Mouse (Mus musculus) embryonic facial prominence, embryonic 14.5 days (tissue): Measurements from ENCODE around the gene Sntb2. TPM values are rescaled to one million over a fixed set of nuclear protein-coding genes. Genes with fewer than 3 reads are reported as not detected.
A peak's percentile ranks its signal among the peaks of the same experiment; 100 is the strongest.

ENCODE experiments used
- ATAC-seq: fragments of 200-750 bp; cut with Nextera tagmentation; 2 replicates; pipeline ENCODE4 v1.8.0; 2017; ENCODE audit warnings: low read depth, moderate number of reproducible peaks, moderate TSS enrichment
- DNase-seq: peaks from one replicate; pipeline ENCODE4 v3.0.0-alpha.2; 2015; ENCODE audit warnings: low spot score
- H3K27ac ChIP-seq: fragments of 300-500 bp; sonication (generic); replicated peaks from 2 replicates; pipeline ENCODE4 v1.5.1; 2014; ENCODE audit warnings: low read depth, mild to moderate bottlenecking, low read length, moderate library complexity
- H3K27me3 ChIP-seq: fragments of 300-500 bp; sonication (generic); replicated peaks from 2 replicates; pipeline ENCODE4 v1.6.1; 2014; ENCODE audit warnings: low read length; ENCODE audit not compliant: control insufficient read depth, insufficient read depth
- H3K36me3 ChIP-seq: fragments of 300-500 bp; sonication (generic); 2 replicates; pipeline ENCODE4 v1.6.1; 2014; ENCODE audit warnings: low read length, mixed read lengths; ENCODE audit not compliant: control insufficient read depth, insufficient read depth
- H3K4me1 ChIP-seq: fragments of 300-500 bp; sonication (generic); 2 replicates; pipeline ENCODE4 v1.6.1; 2014; ENCODE audit warnings: antibody characterized with exemption, low read length; ENCODE audit not compliant: control insufficient read depth, insufficient read depth
- H3K4me2 ChIP-seq: fragments of 300-500 bp; sonication (generic); 2 replicates; pipeline ENCODE4 v1.6.1; 2014; ENCODE audit warnings: low read depth, mild to moderate bottlenecking, low read length, moderate library complexity, mixed read lengths
- H3K4me3 ChIP-seq: fragments of 300-500 bp; sonication (generic); 2 replicates; pipeline ENCODE4 v1.5.1; 2014; ENCODE audit warnings: low read depth, mild to moderate bottlenecking, low read length
- H3K9ac ChIP-seq: fragments of 300-500 bp; sonication (generic); 2 replicates; pipeline ENCODE4 v1.6.1; 2014; ENCODE audit warnings: low read depth, mild to moderate bottlenecking, low read length, moderate library complexity, mixed read lengths
- H3K9me3 ChIP-seq: fragments of 300-500 bp; sonication (generic); 2 replicates; pipeline ENCODE4 v1.6.1; 2016; ENCODE audit warnings: low read length; ENCODE audit not compliant: control insufficient read depth
- WGBS: fragments of 180-500 bp; shearing (Covaris S2); extraction: QIAGEN DNeasy Blood & Tissue Kit; methylation state at CpG from one replicate; pipeline ENCODE4 v1.1.7; 2014; 5-methylcytosine and 5-hydroxymethylcytosine counted together
- polyA plus RNA-seq: library from polyadenylated mRNA; unstranded; fragments of >200 nt; fragmentation: Nextera tagmentation; extraction: Ambion mirVana; gene quantifications from 2 replicates; pipeline ENCODE4 v1.2.1, GENCODE M21; 2014

Sntb2 gene
- polyA plus RNA-seq, 1 experiment from 2014 or later, result 16.3 TPM

GRCm38 (mm10) chr8:106935899-106936477 lies 438 bp downstream of the Sntb2 start:
- DNase-seq (peak; percentile 29), ATAC-seq (peak; percentile 66)
- Histone ChIP-seq H3K9ac (peak overlapping the region; percentile 93), H3K27ac (peak overlapping the region; percentile 91), H3K4me2 (peak overlapping the region; percentile 66), H3K9me3 (no peaks in the 10 kb centered on the region), H3K27me3 (no peaks in the 10 kb centered on the region), H3K4me1 (peaks cover 28% of the 10 kb centered on the region), H3K4me3 (peak overlapping the region; percentile 92), H3K36me3 (no peaks in the 10 kb centered on the region)
- 0% methylated on average over 18 of the region's 76 CpGs for WGBS

GRCm38 (mm10) chr8:106936478-106937051 lies 1.0 kb downstream of the Sntb2 start:
- Histone ChIP-seq H3K9ac (peak overlapping the region; percentile 93), H3K4me1 (peaks cover 28% of the 10 kb centered on the region), H3K27ac (peak overlapping the region; percentile 91), H3K36me3 (no peaks in the 10 kb centered on the region), H3K4me2 (peak overlapping the region; percentile 66), H3K9me3 (no peaks in the 10 kb centered on the region), H3K27me3 (no peaks in the 10 kb centered on the region), H3K4me3 (peak overlapping the region; percentile 92)
- WGBS, result under 1% methylated on average over 25 of the region's 26 CpGs
- ATAC-seq (no peak; the same call in 1 of the 2 replicates), DNase-seq (peak; percentile 69)

- H3K4me3 ChIP-seq, result peak overlapping the region; percentile 92
- 29% methylated on average over 14 of the region's 14 CpGs for whole genome bisulfite sequencing
- DNase-seq, result peak; percentile 21
- H3K9ac ChIP-seq, result peak overlapping the region; percentile 93
- H3K36me3 ChIP-seq, result no peaks in the 10 kb centered on the region
- H3K27me3 ChIP-seq, result no peaks in the 10 kb centered on the region
- peak overlapping the region; percentile 91; the same call in 1 of the 2 replicates for H3K27ac ChIP-seq
- H3K4me1 ChIP-seq, result peaks cover 21% of the 10 kb centered on the region
- peak overlapping the region; percentile 66 for H3K4me2 ChIP-seq
- H3K9me3 ChIP-seq, result no peaks in the 10 kb centered on the region
- no peak for ATAC-seq
These were observed 1.7 kb downstream of the Sntb2 start for GRCm38 (mm10) chr8:106937081-106937800.

GRCm38 (mm10) chr8:106941806-106942205 lies 6.3 kb downstream of the Sntb2 start:
- no peak for DNase-seq
- Histone ChIP-seq H3K9me3 (no peaks in the 10 kb centered on the region), H3K4me3 (no peak overlapping the region), H3K27ac (no peak overlapping the region), H3K4me1 (peaks cover 16% of the 10 kb centered on the region), H3K36me3 (no peaks in the 10 kb centered on the region), H3K4me2 (no peak overlapping the region), H3K9ac (no peak overlapping the region), H3K27me3 (no peaks in the 10 kb centered on the region)
- ATAC-seq, result no peak
- WGBS, result 83% methylated on average over 3 of the region's 3 CpGs

GRCm38 (mm10) chr8:106943874-106944418 lies 8.4 kb downstream of the Sntb2 start:
- no peak for ATAC-seq
- Histone ChIP-seq H3K27ac (no peak overlapping the region), H3K9ac (no peak overlapping the region), H3K4me2 (no peak overlapping the region), H3K36me3 (no peaks in the 10 kb centered on the region), H3K4me1 (0 out of 2 replicates have a peak, but pooled peaks cover under 1% of the 10 kb centered on the region), H3K4me3 (no peak overlapping the region), H3K9me3 (no peaks in the 10 kb centered on the region), H3K27me3 (no peaks in the 10 kb centered on the region)
- DNase-seq, result no peak
- WGBS, result 86% methylated on average over 3 of the region's 3 CpGs

GRCm38 (mm10) chr8:106944756-106945155 lies 9.2 kb downstream of the Sntb2 start:
- 60% methylated on average over 3 of the region's 3 CpGs for WGBS

GRCm38 (mm10) chr8:106948678-106949243 lies 13.2 kb downstream of the Sntb2 start:
- Histone ChIP-seq H3K4me2 (no peak overlapping the region), H3K27me3 (no peaks in the 10 kb centered on the region), H3K9me3 (no peaks in the 10 kb centered on the region), H3K9ac (no peak overlapping the region), H3K4me1 (no peaks in the 10 kb centered on the region), H3K36me3 (no peaks in the 10 kb centered on the region), H3K4me3 (no peak overlapping the region), H3K27ac (no peak overlapping the region)
- ATAC-seq (no peak), DNase-seq (no peak)
- WGBS, result 94% methylated on average over 3 of the region's 3 CpGs

More at GRCm38 (mm10) chr8:106944756-106945155, 9.2 kb downstream of the Sntb2 start:
- no peaks in the 10 kb centered on the region for H3K27me3 ChIP-seq
- no peak overlapping the region for H3K27ac ChIP-seq
- DNase-seq (no peak), ATAC-seq (no peak)
- H3K9me3 ChIP-seq, result no peaks in the 10 kb centered on the region
- H3K4me1 ChIP-seq, result no peaks in the 10 kb centered on the region
- no peak overlapping the region for H3K4me2 ChIP-seq
- H3K9ac ChIP-seq, result no peak overlapping the region
- no peaks in the 10 kb centered on the region for H3K36me3 ChIP-seq
- no peak overlapping the region for H3K4me3 ChIP-seq

- H3K9me3 ChIP-seq, result no peaks in the 10 kb centered on the region
- H3K27ac ChIP-seq, result no peak overlapping the region
- WGBS, result 59% methylated on average over 4 of the region's 4 CpGs
- no peaks in the 10 kb centered on the region for H3K4me1 ChIP-seq
- H3K36me3 ChIP-seq, result no peaks in the 10 kb centered on the region
- H3K9ac ChIP-seq, result no peak overlapping the region
- ATAC-seq (no peak), DNase-seq (no peak)
- no peak overlapping the region for H3K4me2 ChIP-seq
- H3K4me3 ChIP-seq, result no peak overlapping the region
- no peaks in the 10 kb centered on the region for H3K27me3 ChIP-seq
These were observed 16.2 kb downstream of the Sntb2 start for GRCm38 (mm10) chr8:106951707-106952106.
